Mouse (Mus musculus): ENCODE data around the gene Sec23a.
A peak's percentile ranks its signal among the peaks of the same experiment; 100 is the strongest.
"Not testable (repeated sequence)": the region's sequence is repeated elsewhere in the genome, so short reads cannot be mapped to it uniquely, and the experiment has no call there.

Gene Sec23a

DNA sequence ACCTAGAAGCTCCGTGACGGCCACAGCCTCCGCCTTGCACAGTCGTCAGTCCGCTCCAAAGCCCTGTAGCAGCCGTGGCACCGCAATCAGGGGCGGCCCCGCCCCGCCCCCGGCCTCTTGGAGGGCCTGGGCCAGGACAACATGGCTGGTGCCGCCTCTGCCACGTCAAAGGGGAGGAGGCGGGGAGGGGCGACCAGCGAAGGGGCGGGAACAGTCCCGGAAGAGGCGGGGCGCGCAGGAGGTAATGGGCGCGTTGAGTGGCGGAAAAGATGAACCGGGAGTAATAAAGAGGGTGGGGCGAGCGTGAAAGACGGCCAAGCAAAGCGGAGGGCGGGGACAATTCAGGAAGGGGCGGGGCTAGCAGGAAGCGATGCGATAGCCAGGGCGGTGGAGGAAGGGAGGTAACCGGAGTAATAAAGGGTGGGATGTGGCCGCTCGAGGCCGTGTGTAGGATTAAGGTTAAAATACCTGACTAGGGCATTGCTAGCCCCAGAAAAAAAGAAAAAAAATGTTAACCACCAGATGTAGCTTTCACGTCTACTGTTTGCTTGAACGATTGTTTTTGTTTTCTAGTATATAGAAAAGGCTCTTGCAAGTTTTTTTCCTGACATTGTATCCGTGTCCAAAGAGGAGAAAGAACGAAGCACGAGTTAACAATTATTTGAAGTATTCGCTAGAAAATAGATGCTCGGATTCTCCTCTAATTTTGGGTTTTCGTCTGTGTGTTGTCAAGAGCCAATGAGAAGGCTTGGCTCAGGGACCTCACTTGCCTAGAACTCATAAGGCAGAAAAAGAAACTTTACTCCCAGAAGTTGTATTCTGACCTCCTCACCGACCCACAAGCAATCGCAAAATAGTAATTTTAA, at the start of gene Sec23a:
TSS of gene Sec23a (minus strand) at position 174 of the 866 bp plus-strand sequence.
- peak; percentile 93 for DNase-seq (ENCODE audit: low spot score)

GRCm38 (mm10) chr12:59060993-59061595, 49.3 kb upstream of the Sec23a start, which contains the start of gene Trappc6b:
Gene Trappc6b (minus strand): TSS chr12:59061472.
- DNase-seq (ENCODE audit: low spot score), result peak; percentile 51

DNA sequence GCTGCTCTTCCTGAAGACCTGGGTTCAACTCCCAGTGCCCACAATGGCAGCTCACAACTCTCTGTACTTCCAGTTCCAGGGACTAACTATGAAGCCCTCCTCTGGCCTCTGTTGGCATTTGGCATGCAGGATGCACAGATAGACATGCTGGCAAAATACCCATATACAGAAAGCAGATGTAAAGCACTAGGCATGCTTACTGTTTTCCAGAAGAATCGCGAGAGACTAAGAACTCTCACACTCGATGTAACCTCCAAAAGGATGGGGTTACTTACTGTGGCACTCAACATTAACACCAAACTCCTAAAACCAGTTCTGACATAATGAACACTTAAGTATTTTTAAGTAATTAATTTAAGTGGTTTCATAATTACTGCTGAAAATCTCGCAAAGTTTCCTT, 48.5 kb upstream of the Sec23a start:
- DNase-seq (ENCODE audit: low spot score), result no peak

DNA sequence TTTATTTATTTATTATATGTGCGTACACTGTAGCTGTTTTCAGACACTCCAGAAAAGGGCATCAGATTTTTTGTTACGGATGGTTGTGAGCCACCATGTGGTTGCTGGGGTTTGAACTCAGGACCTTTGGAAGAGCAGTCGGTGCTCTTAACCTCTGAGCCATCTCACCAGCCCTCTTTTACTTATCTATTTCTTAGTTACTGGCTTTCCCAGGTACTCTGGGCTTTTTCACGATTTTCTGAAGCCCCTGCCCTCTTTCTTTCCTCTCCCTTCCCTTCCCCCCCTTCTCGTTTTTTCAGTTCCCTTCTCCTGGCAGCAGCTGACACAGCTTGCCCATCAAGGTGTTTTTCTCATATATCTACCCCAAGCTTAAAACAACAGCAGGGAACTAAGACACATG, 46.4 kb upstream of the Sec23a start:
- not testable (repeated sequence) for DNase-seq (ENCODE audit: low spot score)

DNA sequence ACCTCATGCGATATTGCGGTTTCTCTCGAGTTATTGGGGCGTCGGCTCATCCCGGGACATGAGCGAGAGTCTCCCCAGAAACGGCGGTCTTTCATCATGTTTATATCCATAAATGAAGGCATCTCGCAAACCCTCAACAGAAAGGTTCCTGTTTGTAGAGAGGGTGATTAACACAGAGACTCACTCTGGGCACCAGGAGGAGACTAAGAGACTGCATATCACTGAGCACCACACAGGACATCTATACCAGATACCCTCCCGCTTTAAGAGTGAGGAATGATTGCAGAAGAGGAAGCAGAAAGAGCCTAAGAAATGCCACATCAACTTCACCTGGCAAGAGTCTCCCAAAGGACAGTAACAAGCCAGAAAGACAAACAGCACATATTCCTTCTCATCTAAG, 44.4 kb upstream of the Sec23a start:
- no peak for DNase-seq (ENCODE audit: low spot score)

- DNase-seq (ENCODE audit: low spot score), result no peak
These were observed 43.5 kb upstream of the Sec23a start for GRCm38 (mm10) chr12:59055196-59055850.

GRCm38 (mm10) chr12:59053976-59054375, 42.2 kb upstream of the Sec23a start:
- no peak for DNase-seq (ENCODE audit: low spot score)

DNA sequence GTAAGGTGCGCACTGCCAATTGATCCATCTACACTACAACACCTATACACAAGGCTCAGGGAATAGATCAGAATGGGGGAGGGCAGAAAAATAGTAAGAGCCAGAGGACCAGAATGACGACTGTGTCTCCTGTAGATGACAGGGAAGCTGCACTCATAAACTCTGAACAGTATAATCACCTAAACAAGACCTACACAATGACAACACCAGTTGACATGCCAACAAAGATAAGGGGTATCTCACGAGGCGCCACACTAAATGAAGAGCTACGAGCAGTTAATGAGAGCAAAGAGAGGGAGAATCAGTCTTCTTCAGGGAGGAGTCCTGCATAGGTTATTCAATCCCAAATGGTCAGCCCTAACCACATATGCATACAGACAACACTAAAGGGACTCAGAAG, 41.3 kb upstream of the Sec23a start:
- DNase-seq (ENCODE audit: low spot score), result no peak

DNA sequence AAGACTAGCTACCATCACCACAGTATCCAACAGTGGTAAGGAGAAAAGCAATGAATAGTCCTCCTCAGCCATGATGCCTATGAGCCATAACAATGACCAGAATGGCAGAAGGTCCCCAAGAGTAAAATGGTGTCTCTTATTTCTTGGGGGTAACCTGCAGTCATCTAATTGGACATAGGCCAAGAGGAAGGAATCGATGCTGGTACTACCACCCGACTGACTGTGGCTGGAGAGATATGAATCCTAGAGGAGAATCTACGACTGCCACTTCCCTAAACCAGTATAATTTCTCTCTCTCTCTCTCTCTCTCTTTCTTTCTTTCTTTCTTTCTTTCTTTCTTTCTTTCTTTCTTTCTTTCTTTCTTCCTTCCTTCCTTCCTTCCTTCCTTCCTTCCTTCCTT, 40.7 kb upstream of the Sec23a start:
- DNase-seq (ENCODE audit: low spot score), result no peak

GRCm38 (mm10) chr12:59040851-59041250, 29.0 kb upstream of the Sec23a start:
- no peak for DNase-seq (ENCODE audit: low spot score)

DNA sequence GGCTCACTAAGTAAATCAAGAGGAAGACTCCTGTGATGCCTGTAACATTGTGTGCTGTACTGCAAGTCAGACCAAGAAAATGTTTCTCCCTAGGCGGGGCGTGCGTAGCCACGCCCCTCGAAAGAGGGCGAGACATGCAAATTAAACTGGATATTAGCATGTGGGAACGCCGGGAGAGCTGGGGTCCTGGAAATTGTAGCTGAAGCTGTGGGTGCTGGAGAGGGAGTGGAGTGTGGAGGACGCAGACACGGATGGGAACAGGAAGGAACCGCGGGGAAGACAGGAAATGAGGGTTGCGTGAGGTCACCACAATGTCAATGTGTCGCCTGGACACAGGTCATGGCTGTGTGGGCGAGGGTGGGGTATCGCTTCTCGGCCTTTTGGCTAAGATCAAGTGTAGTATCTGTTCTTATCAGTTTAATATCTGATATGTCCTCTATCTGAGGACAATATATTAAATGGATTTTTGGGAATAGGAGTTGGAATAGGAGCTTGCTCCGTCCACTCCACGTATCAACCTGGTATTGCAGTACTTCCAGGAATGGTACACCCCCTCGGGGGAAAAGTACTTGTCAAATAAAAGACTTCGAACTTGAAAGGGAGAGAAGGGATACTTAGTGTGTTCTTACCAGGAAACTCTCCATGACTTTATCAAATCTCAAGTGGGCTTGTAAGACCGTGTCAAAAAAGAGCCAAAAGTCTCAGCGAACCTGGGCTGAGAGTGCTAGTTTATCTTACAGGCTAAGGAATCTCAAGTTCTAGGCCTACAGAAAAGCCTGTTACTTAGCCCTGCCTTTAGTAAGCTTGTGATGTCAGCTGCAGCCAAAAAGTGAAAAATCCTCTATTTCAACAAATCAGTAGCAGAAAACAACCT, 28.4 kb upstream of the Sec23a start:
- DNase-seq (ENCODE audit: low spot score), result peak; percentile 3

GRCm38 (mm10) chr12:59039162-59039970, 27.5 kb upstream of the Sec23a start:
- DNase-seq (ENCODE audit: low spot score), result no peak

DNA sequence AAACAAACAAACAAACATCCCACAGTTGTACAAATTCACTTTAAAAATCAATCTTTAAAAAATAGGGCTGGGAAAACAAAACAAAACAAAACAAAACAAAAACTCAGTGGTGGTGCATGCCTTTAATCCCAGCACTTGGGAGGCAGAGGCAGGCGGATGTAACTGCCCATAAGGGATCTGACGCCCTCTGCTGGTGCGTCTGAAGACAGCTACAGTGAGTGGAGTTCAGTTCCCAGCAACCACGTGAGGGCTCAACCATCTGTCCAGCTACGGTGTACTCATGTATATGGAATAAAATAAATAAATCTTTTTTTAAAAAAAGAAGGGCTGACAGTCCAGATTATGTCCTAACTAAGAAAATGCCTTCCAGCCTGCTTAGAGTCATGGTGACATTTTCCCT, 20.3 kb upstream of the Sec23a start:
- DNase-seq (ENCODE audit: low spot score), result no peak

DNA sequence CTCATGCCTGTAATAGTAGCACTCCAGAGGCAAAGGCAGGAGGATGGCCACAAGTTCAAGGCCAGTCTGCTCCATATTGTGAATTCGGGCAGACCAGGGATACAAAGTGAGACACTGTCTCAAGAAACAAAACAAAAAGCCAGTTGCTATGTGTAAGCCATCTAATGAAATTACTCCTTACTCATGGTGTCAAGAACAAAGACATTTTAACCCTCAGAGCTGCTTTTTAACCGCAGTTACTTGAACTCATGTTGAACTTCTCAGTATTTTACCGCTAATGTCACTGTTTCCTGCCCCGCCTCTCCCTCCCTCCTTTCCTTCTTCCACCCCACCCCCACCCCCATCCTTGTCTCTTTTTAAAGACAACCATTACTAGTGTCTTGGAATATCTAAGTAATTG, 9.5 kb upstream of the Sec23a start:
- no peak for DNase-seq (ENCODE audit: low spot score)

DNA sequence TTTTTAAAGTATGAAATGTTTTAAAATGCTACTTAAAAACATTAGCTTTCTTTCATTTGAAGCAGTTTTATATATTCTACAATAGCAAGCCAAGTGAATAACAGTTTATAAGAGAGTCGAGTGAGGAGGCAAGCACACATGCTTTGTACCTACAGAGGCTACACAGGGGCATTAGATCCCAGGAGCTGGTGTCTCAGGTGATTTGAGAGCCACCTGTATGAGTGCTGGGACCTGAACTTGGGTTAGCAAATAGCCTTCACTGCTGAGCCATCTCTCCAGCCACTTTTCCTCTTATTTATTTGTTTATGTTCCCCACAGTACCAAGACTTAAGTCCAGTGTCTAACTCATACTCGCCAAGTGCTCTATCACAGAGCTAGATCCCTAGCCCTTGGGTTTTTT, 8.1 kb upstream of the Sec23a start:
- no peak for DNase-seq (ENCODE audit: low spot score)

GRCm38 (mm10) chr12:59017970-59018369, 6.2 kb upstream of the Sec23a start:
- DNase-seq (ENCODE audit: low spot score), result no peak

DNA sequence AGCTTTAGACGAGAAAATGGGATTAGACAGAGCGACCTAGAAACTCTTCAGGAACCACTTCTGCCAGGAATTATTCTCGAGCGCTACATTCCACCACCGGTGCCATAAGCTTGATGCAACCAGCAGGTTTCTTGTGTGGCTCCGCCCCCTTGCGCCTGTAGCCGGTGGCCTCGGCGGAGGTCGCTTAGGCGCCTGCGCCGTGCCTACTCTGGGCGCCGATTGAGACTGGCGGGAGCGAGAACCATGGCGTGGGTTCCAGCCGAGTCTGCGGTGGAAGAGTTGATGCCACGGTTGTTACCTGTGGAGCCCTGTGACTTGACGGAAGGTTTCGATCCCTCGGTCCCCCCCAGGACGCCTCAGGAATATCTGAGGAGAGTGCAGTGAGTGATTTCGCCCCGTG, 1.4 kb upstream of the Sec23a start, which contains the start of gene Gemin2:
TSS of gene Gemin2 (plus strand) at position 160 of the 400 bp plus-strand sequence.
- peak; percentile 72 for DNase-seq (ENCODE audit: low spot score)

DNA sequence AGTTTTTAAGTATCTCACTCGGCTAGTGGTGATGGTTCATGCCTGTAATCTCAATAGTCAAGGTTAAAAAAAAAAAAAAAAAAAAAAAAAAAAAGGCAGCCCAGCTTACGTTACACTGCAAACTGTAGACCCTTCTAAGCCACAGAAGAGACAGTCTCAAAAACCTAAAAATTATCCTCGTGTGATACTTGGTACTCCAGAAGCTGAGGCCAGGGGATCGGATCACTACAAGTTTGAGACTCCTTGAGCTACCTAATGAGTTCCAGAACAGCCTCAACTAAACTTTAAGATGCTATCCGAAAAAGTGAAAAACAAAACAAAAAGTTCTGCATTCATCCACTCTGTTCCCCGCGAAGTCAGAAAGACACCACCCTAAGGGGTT, 884 bp upstream of the Sec23a start:
- no peak for DNase-seq (ENCODE audit: low spot score)

- DNase-seq (ENCODE audit: low spot score), result no peak
These were observed 458 bp downstream of the Sec23a start for GRCm38 (mm10) chr12:59011275-59011843.

- DNase-seq (ENCODE audit: low spot score), result no peak
These were observed 1.3 kb downstream of the Sec23a start for GRCm38 (mm10) chr12:59010482-59010881.

GRCm38 (mm10) chr12:58985766-58986165, 26.1 kb downstream of the Sec23a start:
- no peak for DNase-seq (ENCODE audit: low spot score)

Data from ovary, postnatal 10 days (tissue).